Mouse (Mus musculus): ENCODE data around the gene Gtf2i. TPM values are rescaled to one million over a fixed set of nuclear protein-coding genes. Genes with fewer than 3 reads are reported as not detected.
A peak's percentile ranks its signal among the peaks of the same experiment; 100 is the strongest.

Gene Gtf2i
- total RNA-seq, 1 experiment from 2014 or later = 81.7 TPM

- no peak for ATAC-seq (replicated peaks in 1 of 2; ENCODE audit: insufficient read depth in 1 of 2, low FRiP score in 2 of 2, low TSS enrichment in 1 of 2, low read depth in 1 of 2, poor library complexity in 2 of 2, severe bottlenecking in 2 of 2)
These were observed 104.5 kb downstream of the Gtf2i start for GRCm38 (mm10) chr5:134209931-134210554.

- ATAC-seq (replicated peaks in 1 of 2; ENCODE audit: insufficient read depth in 1 of 2, low FRiP score in 2 of 2, low TSS enrichment in 1 of 2, low read depth in 1 of 2, poor library complexity in 2 of 2, severe bottlenecking in 2 of 2) = peak; percentile 61 to 78
These were observed 107.8 kb downstream of the Gtf2i start for GRCm38 (mm10) chr5:134206721-134207120.

- no peak for ATAC-seq (replicated peaks in 1 of 2; ENCODE audit: insufficient read depth in 1 of 2, low FRiP score in 2 of 2, low TSS enrichment in 1 of 2, low read depth in 1 of 2, poor library complexity in 2 of 2, severe bottlenecking in 2 of 2)
These were observed 120.9 kb downstream of the Gtf2i start for GRCm38 (mm10) chr5:134193664-134194063.

- ATAC-seq (replicated peaks in 1 of 2; ENCODE audit: insufficient read depth in 1 of 2, low FRiP score in 2 of 2, low TSS enrichment in 1 of 2, low read depth in 1 of 2, poor library complexity in 2 of 2, severe bottlenecking in 2 of 2) = peak; percentile 77 to 92
These were observed 126.0 kb downstream of the Gtf2i start for GRCm38 (mm10) chr5:134188571-134188970.

Other genes with a start within 250 kb of the Gtf2i start
- gene Castor2, start 215.0 kb downstream of the Gtf2i start, total RNA-seq (2017) = 1.2 and 2.1 TPM in 2 replicates
- gene Rcc1l, start 138.0 kb downstream of the Gtf2i start, total RNA-seq (2017) = 8.0 and 9.1 TPM in 2 replicates
- gene Gtf2ird2, start 130.7 kb downstream of the Gtf2i start, total RNA-seq (2017) = 7.8 and 11.9 TPM in 2 replicates
- 61.2 and 107 TPM in 2 replicates for gene Ncf1, start 85.1 kb downstream of the Gtf2i start, total RNA-seq (2017)
- 28.3 and 40.4 TPM in 2 replicates for gene Gtf2ird1, start 142.0 kb upstream of the Gtf2i start, total RNA-seq (2017)
- 18.7 and 19.4 TPM in 2 replicates for gene Clip2, start 237.7 kb upstream of the Gtf2i start, total RNA-seq (2017)
- gene Syna, start 245.4 kb upstream of the Gtf2i start, total RNA-seq (2017) = not detected in 2 replicates